Mouse (Mus musculus) lung, postnatal 4 days (tissue): Measurements from ENCODE around the gene Tcf7.

Experiments
- DNase-seq, 2 experiments: peaks; one replicate each; pipeline ENCODE4 v3.0.0; 2021

The Tcf7 gene

GRCm38 (mm10) chr11:52282420-52282773 lies 417 bp downstream of the Tcf7 start:
- DNase-seq, result peak; percentile 42 to 52

GRCm38 (mm10) chr11:52281568-52282328 lies 1.1 kb downstream of the Tcf7 start:
- DNase-seq, result peak in 1 of 2 experiments; percentile 44

- DNase-seq, result peak in 1 of 2 experiments; percentile 21
Observed at GRCm38 (mm10) chr11:52280566-52281455, 2.0 kb downstream of the Tcf7 start.

GRCm38 (mm10) chr11:52279611-52280145 lies 3.1 kb downstream of the Tcf7 start:
- no peak for DNase-seq

GRCm38 (mm10) chr11:52278991-52279390 lies 3.8 kb downstream of the Tcf7 start:
- peak in 1 of 2 experiments; percentile 9 for DNase-seq

GRCm38 (mm10) chr11:52278164-52278563 lies 4.7 kb downstream of the Tcf7 start:
- DNase-seq, result no peak

GRCm38 (mm10) chr11:52277433-52278150 lies 5.2 kb downstream of the Tcf7 start:
- DNase-seq, result no peak

- DNase-seq, result no peak
Observed at GRCm38 (mm10) chr11:52276961-52277391, 5.8 kb downstream of the Tcf7 start.

GRCm38 (mm10) chr11:52275774-52276555 lies 6.8 kb downstream of the Tcf7 start:
- DNase-seq, result no peak

GRCm38 (mm10) chr11:52275366-52275765 lies 7.4 kb downstream of the Tcf7 start:
- DNase-seq, result no peak

GRCm38 (mm10) chr11:52274456-52275112 lies 8.2 kb downstream of the Tcf7 start:
- DNase-seq, result no peak

GRCm38 (mm10) chr11:52273942-52274330 lies 8.9 kb downstream of the Tcf7 start:
- no peak for DNase-seq

- peak; percentile 83 to 92 for DNase-seq
Observed at GRCm38 (mm10) chr11:52273183-52273941, 9.5 kb downstream of the Tcf7 start.

- DNase-seq, result peak in 1 of 2 experiments; percentile 42
Observed at GRCm38 (mm10) chr11:52272619-52273018, 10.2 kb downstream of the Tcf7 start.

GRCm38 (mm10) chr11:52271765-52272495 lies 10.9 kb downstream of the Tcf7 start:
- DNase-seq, result peak in 1 of 2 experiments; percentile 47

- peak in 1 of 2 experiments; percentile 51 for DNase-seq
Observed at GRCm38 (mm10) chr11:52269841-52270240, 13.0 kb downstream of the Tcf7 start.

- DNase-seq, result peak; percentile 77 to 88
Observed at GRCm38 (mm10) chr11:52268104-52268835, 14.5 kb downstream of the Tcf7 start.

- no peak for DNase-seq
Observed at GRCm38 (mm10) chr11:52267271-52267670, 15.5 kb downstream of the Tcf7 start.
